Mouse (Mus musculus): ENCODE data around the gene Tm9sf4. TPM values are rescaled to one million over a fixed set of nuclear protein-coding genes. Genes with fewer than 3 reads are reported as not detected.
A peak's percentile ranks its signal among the peaks of the same experiment; 100 is the strongest.

Tm9sf4 gene
- total RNA-seq, 2 experiments from 2014 or later: 112 to 118 TPM

- H3K27ac ChIP-seq: no peak overlapping the region
- no peak for TF ChIP-seq CTCF (IDR thresholded peaks at IDR 0.05)
- no peak overlapping the region for H3K4me3 ChIP-seq
- intact Hi-C loops (cut with DNase I): no loop called here
- DNase-seq (ENCODE audit: extremely low spot score in 1 of 2, low spot score in 2 of 2): no peak
These were observed 21.9 kb upstream of the Tm9sf4 start for GRCm38 (mm10) chr2:153139158-153139557.

- H3K27ac ChIP-seq: no peak overlapping the region
- intact Hi-C loops (cut with DNase I): loop anchor here (10.0 kb wide), 1 partner anchor 275 kb away; no protein-coding TSS in a partner anchor
- no peak for TF ChIP-seq CTCF (IDR thresholded peaks at IDR 0.05)
- no peak overlapping the region for H3K4me3 ChIP-seq
- DNase-seq (ENCODE audit: extremely low spot score in 1 of 2, low spot score in 2 of 2): no peak
These were observed 21.0 kb upstream of the Tm9sf4 start for GRCm38 (mm10) chr2:153139996-153140613.

- Histone ChIP-seq H3K27ac (no peak overlapping the region), H3K4me3 (no peak overlapping the region)
- peak; percentile 51 to 65 for DNase-seq (ENCODE audit: extremely low spot score in 1 of 2, low spot score in 2 of 2)
- intact Hi-C loops (cut with DNase I): loop anchor here (1.0 to 10.0 kb wide), 3 partner anchors 62 to 272 kb away; no protein-coding TSS in a partner anchor
- peak; percentile 87 for TF ChIP-seq CTCF (IDR thresholded peaks at IDR 0.05)
These were observed 18.4 kb upstream of the Tm9sf4 start for GRCm38 (mm10) chr2:153142620-153143199.

- intact Hi-C loops (cut with DNase I): loop anchor here (5.0 to 10.0 kb wide), 2 partner anchors 269 to 442 kb away; no protein-coding TSS in a partner anchor
- Histone ChIP-seq H3K4me3 (no peak overlapping the region), H3K27ac (no peak overlapping the region)
- no peak for DNase-seq (ENCODE audit: extremely low spot score in 1 of 2, low spot score in 2 of 2)
- TF ChIP-seq CTCF (IDR thresholded peaks at IDR 0.05): no peak
These were observed 15.8 kb upstream of the Tm9sf4 start for GRCm38 (mm10) chr2:153145346-153145745.

GRCm38 (mm10) chr2:153147236-153147635 lies 13.9 kb upstream of the Tm9sf4 start:
- no peak for DNase-seq (ENCODE audit: extremely low spot score in 1 of 2, low spot score in 2 of 2)
- Histone ChIP-seq H3K27ac (no peak overlapping the region), H3K4me3 (no peak overlapping the region)
- intact Hi-C loops (cut with DNase I): loop anchor here (5.0 to 10.0 kb wide), 2 partner anchors 268 to 440 kb away; no protein-coding TSS in a partner anchor
- TF ChIP-seq CTCF (IDR thresholded peaks at IDR 0.05): no peak

GRCm38 (mm10) chr2:153147715-153148114 lies 13.4 kb upstream of the Tm9sf4 start:
- intact Hi-C loops (cut with DNase I): loop anchor here (5.0 to 10.0 kb wide), 2 partner anchors 267 to 440 kb away; no protein-coding TSS in a partner anchor

GRCm38 (mm10) chr2:153149742-153150141 lies 11.4 kb upstream of the Tm9sf4 start:
- Histone ChIP-seq H3K4me3 (no peak overlapping the region), H3K27ac (no peak overlapping the region)
- no peak for DNase-seq (ENCODE audit: extremely low spot score in 1 of 2, low spot score in 2 of 2)
- intact Hi-C loops (cut with DNase I): loop anchor here (5.0 to 10.0 kb wide), 2 partner anchors 265 to 438 kb away; no protein-coding TSS in a partner anchor
- TF ChIP-seq CTCF (IDR thresholded peaks at IDR 0.05): no peak

More at GRCm38 (mm10) chr2:153147715-153148114, 13.4 kb upstream of the Tm9sf4 start:
- TF ChIP-seq CTCF (IDR thresholded peaks at IDR 0.05): peak; percentile 90
- Histone ChIP-seq H3K4me3 (no peak overlapping the region), H3K27ac (no peak overlapping the region)
- peak; percentile 57 to 75 for DNase-seq (ENCODE audit: extremely low spot score in 1 of 2, low spot score in 2 of 2)

GRCm38 (mm10) chr2:153151026-153151425 lies 10.1 kb upstream of the Tm9sf4 start:
- Histone ChIP-seq H3K27ac (no peak overlapping the region), H3K4me3 (no peak overlapping the region)
- TF ChIP-seq CTCF (IDR thresholded peaks at IDR 0.05): no peak
- intact Hi-C loops (cut with DNase I): no loop called here
- peak in 1 of 2 experiments; percentile 27 for DNase-seq (ENCODE audit: extremely low spot score in 1 of 2, low spot score in 2 of 2)

- TF ChIP-seq CTCF (IDR thresholded peaks at IDR 0.05): no peak
- no peak overlapping the region for H3K27ac ChIP-seq
- no peak overlapping the region for H3K4me3 ChIP-seq
- no peak for DNase-seq (ENCODE audit: extremely low spot score in 1 of 2, low spot score in 2 of 2)
- intact Hi-C loops (cut with DNase I): no loop called here
These were observed 9.0 kb upstream of the Tm9sf4 start for GRCm38 (mm10) chr2:153151926-153152665.

GRCm38 (mm10) chr2:153153033-153153450 lies 8.1 kb upstream of the Tm9sf4 start:
- DNase-seq (ENCODE audit: extremely low spot score in 1 of 2, low spot score in 2 of 2): no peak
- Histone ChIP-seq H3K27ac (no peak overlapping the region), H3K4me3 (no peak overlapping the region)
- no peak for TF ChIP-seq CTCF (IDR thresholded peaks at IDR 0.05)
- intact Hi-C loops (cut with DNase I): no loop called here

- peak; percentile 2 for TF ChIP-seq CTCF (IDR thresholded peaks at IDR 0.05)
- Histone ChIP-seq H3K27ac (no peak overlapping the region), H3K4me3 (no peak overlapping the region)
- intact Hi-C loops (cut with DNase I): no loop called here
- no peak for DNase-seq (ENCODE audit: extremely low spot score in 1 of 2, low spot score in 2 of 2)
These were observed 3.8 kb upstream of the Tm9sf4 start for GRCm38 (mm10) chr2:153157270-153157669.

- intact Hi-C loops (cut with DNase I): no loop called here
- DNase-seq (ENCODE audit: extremely low spot score in 1 of 2, low spot score in 2 of 2): no peak
- TF ChIP-seq CTCF (IDR thresholded peaks at IDR 0.05): no peak
- H3K4me3 ChIP-seq: no peak overlapping the region
- no peak overlapping the region for H3K27ac ChIP-seq
These were observed 970 bp upstream of the Tm9sf4 start for GRCm38 (mm10) chr2:153160133-153160532.

Measured in left cerebral cortex, adult 2 months (tissue).